Mouse (Mus musculus): Measurements from ENCODE around the gene Fbxl8.

DNA sequence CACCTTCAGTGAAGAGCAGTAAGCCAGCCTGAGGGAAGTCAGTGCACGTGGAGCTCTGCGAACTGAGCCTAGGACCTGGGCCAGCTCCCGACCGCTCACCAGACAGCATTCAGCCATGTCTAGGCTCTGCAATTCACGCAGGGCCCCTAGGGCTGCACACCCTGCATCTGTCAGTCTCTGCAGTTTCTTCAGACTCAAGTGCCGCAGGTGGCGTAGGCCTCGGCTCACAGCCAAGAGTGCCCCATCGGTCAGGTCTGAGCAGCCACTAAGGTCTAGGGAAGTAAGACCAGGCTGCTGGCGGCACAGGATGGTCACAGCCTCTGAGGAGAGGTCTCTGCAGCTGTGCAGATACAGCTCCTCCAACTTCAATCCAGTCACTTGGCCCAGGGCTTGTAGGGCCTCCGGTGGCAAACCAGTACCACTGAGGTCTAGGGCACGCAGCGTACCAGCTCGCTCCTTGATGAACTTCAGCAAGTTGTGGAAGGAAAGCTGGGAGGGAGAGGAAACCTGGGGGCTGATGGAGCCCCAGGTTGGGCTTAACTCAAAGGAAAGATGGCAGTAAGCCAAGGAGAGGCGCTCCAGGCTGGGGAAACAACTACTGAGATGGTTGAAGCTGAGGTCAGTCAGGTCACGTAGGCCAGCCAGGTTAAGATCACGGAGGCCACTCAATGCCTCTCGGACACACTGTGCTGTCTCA is 50.8 kb downstream of the Fbxl8 start:
- TF ChIP-seq GATA1 (IDR thresholded peaks at IDR 0.05; ENCODE audit: borderline replicate concordance, low read length) = no peak
- no peak for TF ChIP-seq FLI1 (IDR thresholded peaks at IDR 0.05; ENCODE audit: low read length)

All from megakaryocyte, embryonic 14.5 days (primary cell).